Mouse (Mus musculus) neural tube, embryonic 15.5 days (tissue): ENCODE measurements around the gene Tsnax. TPM values are rescaled to one million over a fixed set of nuclear protein-coding genes. Genes with fewer than 3 reads are reported as not detected.

Experiments
- ATAC-seq: fragments of 200-750 bp; cut with Nextera tagmentation; 2 replicates; pipeline ENCODE4 v1.8.0; 2017; ENCODE audit warnings: mild to moderate bottlenecking, moderate TSS enrichment, moderate library complexity; ENCODE audit not compliant: low FRiP score
- H3K27ac ChIP-seq: fragments of 300-500 bp; sonication (generic); replicated peaks from 2 replicates; pipeline ENCODE4 v1.5.1; 2015; ENCODE audit warnings: mild to moderate bottlenecking, inconsistent platforms
- H3K27me3 ChIP-seq: fragments of 300-500 bp; sonication (generic); replicated peaks from 2 replicates; pipeline ENCODE4 v1.6.1; 2015; ENCODE audit warnings: inconsistent platforms
- H3K36me3 ChIP-seq: fragments of 300-500 bp; sonication (generic); 2 replicates; pipeline ENCODE4 v1.6.1; 2015; ENCODE audit warnings: inconsistent platforms
- H3K4me1 ChIP-seq: fragments of 300-500 bp; sonication (generic); 2 replicates; pipeline ENCODE4 v1.6.1; 2015; ENCODE audit warnings: inconsistent platforms
- H3K4me2 ChIP-seq: fragments of 300-500 bp; sonication (generic); 2 replicates; pipeline ENCODE4 v1.6.1; 2015; ENCODE audit warnings: inconsistent platforms, mild to moderate bottlenecking, moderate library complexity
- H3K4me3 ChIP-seq: fragments of 300-500 bp; sonication (generic); replicated peaks from 2 replicates; pipeline ENCODE4 v1.5.1; 2015; ENCODE audit warnings: mild to moderate bottlenecking, inconsistent platforms
- H3K9ac ChIP-seq: fragments of 300-500 bp; sonication (generic); replicated peaks from 2 replicates; pipeline ENCODE4 v1.6.1; 2015; ENCODE audit warnings: mild to moderate bottlenecking, inconsistent platforms
- H3K9me3 ChIP-seq: fragments of 300-500 bp; sonication (generic); replicated peaks from 2 replicates; pipeline ENCODE4 v1.6.1; 2016; ENCODE audit warnings: inconsistent platforms
- WGBS: fragments of 180-500 bp; shearing (Covaris S2); methylation state at CpG from one replicate; pipeline ENCODE4 v1.1.7; 2015; ENCODE audit warnings: mixed read lengths; 5-methylcytosine and 5-hydroxymethylcytosine counted together
- polyA plus RNA-seq: library from polyadenylated mRNA; unstranded; fragments of >200 nt; fragmentation: Nextera tagmentation; extraction: Ambion mirVana; gene quantifications from 2 replicates; pipeline ENCODE4 v1.2.1, GENCODE M21; 2015

Gene Tsnax
- polyA plus RNA-seq, 1 experiment from 2014 or later, result 192 TPM

DNA sequence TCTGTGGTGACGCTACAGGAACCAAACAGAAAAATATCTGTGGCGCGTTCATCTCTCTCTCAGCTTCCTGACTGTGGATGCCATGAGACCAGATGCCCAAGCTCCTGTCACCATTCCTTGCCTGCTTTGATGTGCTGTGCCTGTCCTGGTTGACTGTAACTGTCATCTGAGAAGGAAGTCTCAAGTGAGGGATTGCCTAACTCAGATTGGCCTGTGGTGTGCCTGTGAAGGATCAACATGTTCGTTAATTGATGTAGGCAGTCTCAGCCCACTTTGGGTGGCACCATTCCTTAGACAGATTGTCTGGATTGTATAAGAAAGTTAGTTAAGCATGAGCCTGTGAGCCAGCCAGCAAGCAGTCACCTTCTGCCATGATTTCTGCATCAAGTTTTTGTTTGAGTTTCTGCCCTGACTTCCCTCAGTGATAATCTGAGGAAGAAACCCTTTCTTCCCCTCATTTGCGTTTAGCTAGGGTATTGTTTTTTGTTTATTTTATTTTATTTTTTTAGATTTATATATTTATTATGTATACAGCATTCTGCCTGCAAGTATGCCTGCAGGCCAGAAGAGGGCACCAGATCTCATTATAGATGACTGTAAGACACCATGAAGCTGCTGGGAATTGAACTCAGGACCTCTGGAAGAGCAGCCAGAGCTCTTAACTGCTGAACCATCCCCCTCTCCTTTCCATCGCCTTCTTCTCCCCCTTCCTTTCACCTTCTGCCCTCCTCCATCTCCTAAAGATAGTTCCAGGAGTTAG, 55.5 kb downstream of the Tsnax start:
- H3K36me3 ChIP-seq, result no peaks in the 10 kb centered on the region
- ATAC-seq, result no peak
- no peak overlapping the region for H3K4me2 ChIP-seq
- 83% methylated on average over 6 of the region's 6 CpGs for WGBS
- peak overlapping the region; percentile 79 for H3K27ac ChIP-seq
- no peaks in the 10 kb centered on the region for H3K27me3 ChIP-seq
- no peaks in the 10 kb centered on the region for H3K9me3 ChIP-seq
- no peak overlapping the region for H3K4me3 ChIP-seq
- H3K4me1 ChIP-seq, result peaks cover 14% of the 10 kb centered on the region
- H3K9ac ChIP-seq, result no peak overlapping the region

GRCm38 (mm10) chr8:125069304-125069703, 56.5 kb downstream of the Tsnax start:
- Histone ChIP-seq H3K4me3 (no peak overlapping the region), H3K9ac (no peak overlapping the region), H3K4me1 (peaks cover 14% of the 10 kb centered on the region), H3K36me3 (no peaks in the 10 kb centered on the region), H3K9me3 (no peaks in the 10 kb centered on the region), H3K27me3 (no peaks in the 10 kb centered on the region), H3K4me2 (no peak overlapping the region), H3K27ac (no peak overlapping the region)
- WGBS, result 80% methylated on average over 7 of the region's 7 CpGs
- no peak for ATAC-seq

GRCm38 (mm10) chr8:125069733-125070132, 56.9 kb downstream of the Tsnax start:
- ATAC-seq, result no peak
- Histone ChIP-seq H3K4me3 (no peak overlapping the region), H3K4me1 (peaks cover 14% of the 10 kb centered on the region), H3K27me3 (no peaks in the 10 kb centered on the region), H3K9me3 (no peaks in the 10 kb centered on the region), H3K36me3 (no peaks in the 10 kb centered on the region), H3K9ac (no peak overlapping the region), H3K4me2 (no peak overlapping the region), H3K27ac (no peak overlapping the region)
- 45% methylated on average over 6 of the region's 6 CpGs for WGBS

GRCm38 (mm10) chr8:125074141-125074540, 61.3 kb downstream of the Tsnax start:
- Histone ChIP-seq H3K4me2 (no peak overlapping the region), H3K36me3 (no peaks in the 10 kb centered on the region), H3K4me1 (peaks cover 9% of the 10 kb centered on the region), H3K9me3 (no peaks in the 10 kb centered on the region), H3K4me3 (no peak overlapping the region), H3K9ac (no peak overlapping the region), H3K27ac (no peak overlapping the region), H3K27me3 (no peaks in the 10 kb centered on the region)
- ATAC-seq, result no peak
- 94% methylated on average over 10 of the region's 10 CpGs for WGBS

GRCm38 (mm10) chr8:125074581-125074980, 61.8 kb downstream of the Tsnax start:
- no peak for ATAC-seq
- Histone ChIP-seq H3K9me3 (no peaks in the 10 kb centered on the region), H3K27me3 (no peaks in the 10 kb centered on the region), H3K27ac (no peak overlapping the region), H3K4me3 (no peak overlapping the region), H3K36me3 (no peaks in the 10 kb centered on the region), H3K9ac (no peak overlapping the region), H3K4me1 (peaks cover 9% of the 10 kb centered on the region), H3K4me2 (no peak overlapping the region)
- WGBS, result 87% methylated on average over 2 of the region's 2 CpGs

DNA sequence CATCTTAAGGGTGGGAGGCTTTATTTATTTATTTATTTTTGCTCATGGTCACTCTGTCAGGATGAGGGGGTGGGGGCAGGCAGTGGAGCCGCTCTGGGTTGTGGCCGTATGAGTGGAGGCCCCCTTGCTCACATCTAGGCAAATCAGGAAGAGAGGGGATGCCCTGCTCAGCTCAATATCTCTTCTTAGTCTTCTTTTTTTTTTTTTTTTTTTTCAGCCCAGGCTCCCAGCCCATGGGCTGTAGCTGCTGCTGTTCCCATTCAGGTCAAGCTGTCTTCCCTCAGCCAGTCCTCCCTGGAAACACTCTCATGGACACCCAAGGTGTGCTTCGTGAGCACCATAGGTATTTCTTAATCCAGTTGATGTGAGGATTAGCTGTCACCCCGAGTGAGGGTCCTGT, 62.6 kb downstream of the Tsnax start:
- Histone ChIP-seq H3K4me2 (no peak overlapping the region), H3K4me1 (peaks cover 9% of the 10 kb centered on the region), H3K9me3 (no peaks in the 10 kb centered on the region), H3K4me3 (no peak overlapping the region), H3K36me3 (no peaks in the 10 kb centered on the region), H3K9ac (no peak overlapping the region), H3K27ac (no peak overlapping the region), H3K27me3 (no peaks in the 10 kb centered on the region)
- 90% methylated on average over 4 of the region's 4 CpGs for WGBS
- no peak for ATAC-seq

GRCm38 (mm10) chr8:125077326-125077725, 64.5 kb downstream of the Tsnax start:
- Histone ChIP-seq H3K4me1 (peaks cover 15% of the 10 kb centered on the region), H3K4me2 (no peak overlapping the region), H3K9ac (no peak overlapping the region), H3K4me3 (no peak overlapping the region), H3K27me3 (no peaks in the 10 kb centered on the region), H3K9me3 (no peaks in the 10 kb centered on the region), H3K27ac (no peak overlapping the region), H3K36me3 (no peaks in the 10 kb centered on the region)
- 76% methylated on average over 8 of the region's 8 CpGs for WGBS
- no peak for ATAC-seq

- no peak overlapping the region for H3K4me2 ChIP-seq
- ATAC-seq, result no peak
- WGBS, result 39% methylated on average over 9 of the region's 9 CpGs
- no peak overlapping the region for H3K27ac ChIP-seq
- no peak overlapping the region for H3K4me3 ChIP-seq
- no peaks in the 10 kb centered on the region for H3K27me3 ChIP-seq
- H3K36me3 ChIP-seq, result no peaks in the 10 kb centered on the region
- H3K4me1 ChIP-seq, result peaks cover 22% of the 10 kb centered on the region
- H3K9ac ChIP-seq, result no peak overlapping the region
- no peaks in the 10 kb centered on the region for H3K9me3 ChIP-seq
Measured at GRCm38 (mm10) chr8:125078771-125079384, 66.1 kb downstream of the Tsnax start.

GRCm38 (mm10) chr8:125080388-125081344, 67.9 kb downstream of the Tsnax start:
- Histone ChIP-seq H3K4me2 (no peak overlapping the region), H3K9ac (no peak overlapping the region), H3K4me1 (peaks cover 23% of the 10 kb centered on the region), H3K36me3 (no peaks in the 10 kb centered on the region), H3K4me3 (no peak overlapping the region), H3K9me3 (no peaks in the 10 kb centered on the region), H3K27me3 (no peaks in the 10 kb centered on the region), H3K27ac (no peak overlapping the region; the same call in 1 of the 2 replicates)
- ATAC-seq, result no peak
- 66% methylated on average over 19 of the region's 19 CpGs for WGBS

DNA sequence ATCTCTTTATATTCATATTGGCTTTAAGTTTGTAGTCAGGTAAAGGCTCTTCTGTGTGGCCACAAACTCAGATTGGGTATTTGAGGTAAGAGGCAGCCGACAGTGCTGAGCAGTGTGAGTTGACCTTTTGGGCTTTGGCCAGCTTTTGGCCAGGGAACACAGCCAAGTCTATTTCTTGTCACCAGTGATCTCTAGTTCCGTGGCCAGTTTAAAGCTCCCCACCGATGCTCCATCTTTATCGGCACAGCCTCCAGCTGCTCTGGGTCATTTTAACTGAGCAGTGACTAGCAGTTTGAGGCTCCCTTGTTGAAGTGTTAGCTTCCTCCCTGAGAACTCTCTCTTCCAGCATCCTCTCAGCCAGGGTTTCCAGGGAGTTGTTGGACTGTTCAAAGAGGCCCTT, 70.9 kb downstream of the Tsnax start:
- ATAC-seq, result no peak
- Histone ChIP-seq H3K36me3 (no peaks in the 10 kb centered on the region), H3K27me3 (no peaks in the 10 kb centered on the region), H3K4me2 (no peak overlapping the region), H3K4me3 (no peak overlapping the region), H3K4me1 (peaks cover 14% of the 10 kb centered on the region), H3K9ac (no peak overlapping the region), H3K27ac (peak overlapping the region; percentile 28; the same call in 1 of the 2 replicates), H3K9me3 (no peaks in the 10 kb centered on the region)
- 51% methylated on average over 4 of the region's 4 CpGs for WGBS
